Mouse (Mus musculus): ENCODE measurements around the gene Miga1. TPM values are rescaled to one million over a fixed set of nuclear protein-coding genes. Genes with fewer than 3 reads are reported as not detected.

The Miga1 gene
- total RNA-seq, 2 experiments from 2014 or later = 81.7 to 87.4 TPM

- no peak for DNase-seq (ENCODE audit: low spot score in 2 of 2)
Measured at GRCm38 (mm10) chr3:152288740-152289139, 51.5 kb downstream of the Miga1 start.

- DNase-seq (ENCODE audit: low spot score in 2 of 2) = no peak
Measured at GRCm38 (mm10) chr3:152288276-152288675, 51.9 kb downstream of the Miga1 start.

GRCm38 (mm10) chr3:152287810-152288209 is 52.4 kb downstream of the Miga1 start:
- DNase-seq (ENCODE audit: low spot score in 2 of 2) = no peak

- DNase-seq (ENCODE audit: low spot score in 2 of 2) = no peak
Measured at GRCm38 (mm10) chr3:152284759-152285158, 55.4 kb downstream of the Miga1 start.

GRCm38 (mm10) chr3:152284306-152284705 is 55.9 kb downstream of the Miga1 start:
- no peak for DNase-seq (ENCODE audit: low spot score in 2 of 2)

- no peak for DNase-seq (ENCODE audit: low spot score in 2 of 2)
Measured at GRCm38 (mm10) chr3:152282126-152282525, 58.1 kb downstream of the Miga1 start.

- no peak for DNase-seq (ENCODE audit: low spot score in 2 of 2)
Measured at GRCm38 (mm10) chr3:152278431-152278830, 61.8 kb downstream of the Miga1 start.

- DNase-seq (ENCODE audit: low spot score in 2 of 2) = no peak
Measured at GRCm38 (mm10) chr3:152277912-152278311, 62.3 kb downstream of the Miga1 start.

GRCm38 (mm10) chr3:152276935-152277334 is 63.3 kb downstream of the Miga1 start:
- no peak for DNase-seq (ENCODE audit: low spot score in 2 of 2)

- no peak for DNase-seq (ENCODE audit: low spot score in 2 of 2)
Measured at GRCm38 (mm10) chr3:152275008-152275407, 65.2 kb downstream of the Miga1 start.

- DNase-seq (ENCODE audit: low spot score in 2 of 2) = no peak
Measured at GRCm38 (mm10) chr3:152272974-152273685, 67.1 kb downstream of the Miga1 start.

- DNase-seq (ENCODE audit: low spot score in 2 of 2) = no peak
Measured at GRCm38 (mm10) chr3:152271876-152272275, 68.3 kb downstream of the Miga1 start.

GRCm38 (mm10) chr3:152271071-152271710 is 69.0 kb downstream of the Miga1 start:
- no peak for DNase-seq (ENCODE audit: low spot score in 2 of 2)

GRCm38 (mm10) chr3:152268099-152268498 is 72.1 kb downstream of the Miga1 start:
- no peak for DNase-seq (ENCODE audit: low spot score in 2 of 2)

GRCm38 (mm10) chr3:152266036-152266421 is 74.2 kb downstream of the Miga1 start, which contains the start of gene Nexn:
Nexn (minus strand) TSS chr3:152266350.
- no peak for DNase-seq (ENCODE audit: low spot score in 2 of 2)

- DNase-seq (ENCODE audit: low spot score in 2 of 2) = peak; percentile 20 to 49
Measured at GRCm38 (mm10) chr3:152265351-152266035, 74.7 kb downstream of the Miga1 start.

- no peak for DNase-seq (ENCODE audit: low spot score in 2 of 2)
Measured at GRCm38 (mm10) chr3:152264830-152265229, 75.4 kb downstream of the Miga1 start.

- DNase-seq (ENCODE audit: low spot score in 2 of 2) = no peak
Measured at GRCm38 (mm10) chr3:152264374-152264773, 75.8 kb downstream of the Miga1 start.

- DNase-seq (ENCODE audit: low spot score in 2 of 2) = no peak
Measured at GRCm38 (mm10) chr3:152261948-152262347, 78.3 kb downstream of the Miga1 start.

GRCm38 (mm10) chr3:152261436-152261835 is 78.8 kb downstream of the Miga1 start:
- no peak for DNase-seq (ENCODE audit: low spot score in 2 of 2)

- no peak for DNase-seq (ENCODE audit: low spot score in 2 of 2)
Measured at GRCm38 (mm10) chr3:152260362-152260761, 79.8 kb downstream of the Miga1 start.

GRCm38 (mm10) chr3:152259409-152259808 is 80.8 kb downstream of the Miga1 start:
- peak; percentile 71 to 81 for DNase-seq (ENCODE audit: low spot score in 2 of 2)

Data from left cerebral cortex, adult 18-20 months (tissue).